Mouse (Mus musculus): Measurements from ENCODE around the gene Gm43517.

Gm43517 gene

GRCm38 (mm10) chr12:49400853-49401118, 15.8 kb downstream of the Gm43517 start:
- no peak for DNase-seq (ENCODE audit: extremely low read depth, low read depth, low spot score)

- no peak for DNase-seq (ENCODE audit: extremely low read depth, low read depth, low spot score)
These were observed 16.3 kb downstream of the Gm43517 start for GRCm38 (mm10) chr12:49401119-49401795.

GRCm38 (mm10) chr12:49401796-49402130, 16.8 kb downstream of the Gm43517 start:
- DNase-seq (ENCODE audit: extremely low read depth, low read depth, low spot score): no peak

- no peak for DNase-seq (ENCODE audit: extremely low read depth, low read depth, low spot score)
These were observed 24.9 kb downstream of the Gm43517 start for GRCm38 (mm10) chr12:49409833-49410232.

GRCm38 (mm10) chr12:49417963-49418362, 33.0 kb downstream of the Gm43517 start:
- DNase-seq (ENCODE audit: extremely low read depth, low read depth, low spot score): no peak
